Mouse (Mus musculus): ENCODE measurements around the gene Pank4. TPM values are rescaled to one million over a fixed set of nuclear protein-coding genes. Genes with fewer than 3 reads are reported as not detected.

Gene Pank4
- polyA plus RNA-seq, 1 experiment from 2014 or later: 51.0 TPM

DNA sequence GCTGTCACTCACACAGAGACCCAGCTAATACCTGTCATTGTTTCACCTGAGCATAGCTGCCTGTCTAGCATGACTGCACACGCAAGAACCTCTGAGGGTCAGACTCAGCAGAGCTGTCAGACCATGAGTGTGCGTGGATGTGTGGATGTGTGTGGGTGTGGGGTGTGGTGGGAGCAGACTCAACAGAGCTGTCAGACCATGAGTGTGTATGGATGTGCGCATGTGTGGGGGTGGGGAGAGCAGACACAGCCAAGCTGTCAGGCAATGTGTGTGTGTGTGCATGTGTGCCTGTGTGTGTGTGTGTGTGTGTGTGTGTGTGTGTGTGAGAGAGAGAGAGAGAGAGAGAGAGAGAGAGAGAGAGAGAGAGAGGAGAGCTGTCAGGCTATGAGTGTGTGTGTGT, 41.4 kb downstream of the Pank4 start:
- DNase-seq (no peak), ATAC-seq (ENCODE audit: insufficient read depth) (no peak)
- H3K9me3 ChIP-seq (ENCODE audit: low read depth, low read length): no peaks in the 10 kb centered on the region
- no peaks in the 10 kb centered on the region for H3K27me3 ChIP-seq (ENCODE audit: insufficient read depth, low read length)
- H3K4me3 ChIP-seq (ENCODE audit: low read depth, low read length): no peak overlapping the region
- no peak overlapping the region for H3K9ac ChIP-seq
- no peaks in the 10 kb centered on the region for H3K36me3 ChIP-seq (ENCODE audit: insufficient read depth)
- no peak for TF ChIP-seq CTCF (IDR thresholded peaks at IDR 0.05; ENCODE audit: low read depth)
- 54% methylated on average over 3 of the region's 3 CpGs for WGBS
- no peak overlapping the region for H3K27ac ChIP-seq (ENCODE audit: low read depth)
- no peak overlapping the region for H3K4me2 ChIP-seq
- H3K4me1 ChIP-seq (ENCODE audit: insufficient read depth): peaks cover 2% of the 10 kb centered on the region; the same call in 1 of the 2 replicates

DNA sequence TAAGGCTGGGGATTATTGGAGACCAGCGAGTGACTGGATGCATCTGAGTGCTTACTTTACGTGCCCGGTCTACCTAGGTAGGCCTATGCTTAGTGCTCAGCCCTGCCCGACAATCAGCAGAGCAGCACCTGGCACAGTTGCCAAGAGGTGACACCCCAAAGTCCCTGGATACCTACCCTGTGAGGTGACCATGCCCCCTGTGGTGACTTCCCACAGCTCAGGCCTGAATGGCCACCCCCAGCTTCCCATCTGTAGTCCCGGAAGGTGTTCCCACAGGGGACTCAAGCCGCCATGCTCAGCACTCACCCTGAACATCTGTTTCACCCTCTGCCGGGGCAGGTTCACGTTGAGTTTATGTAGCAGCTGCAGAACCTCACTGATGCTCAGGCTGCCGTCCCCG, 42.4 kb downstream of the Pank4 start:
- no peaks in the 10 kb centered on the region for H3K9me3 ChIP-seq (ENCODE audit: low read depth, low read length)
- no peaks in the 10 kb centered on the region for H3K36me3 ChIP-seq (ENCODE audit: insufficient read depth)
- H3K4me3 ChIP-seq (ENCODE audit: low read depth, low read length): no peak overlapping the region
- no peaks in the 10 kb centered on the region for H3K27me3 ChIP-seq (ENCODE audit: insufficient read depth, low read length)
- ATAC-seq (ENCODE audit: insufficient read depth): no peak
- 46% methylated on average over 10 of the region's 10 CpGs for WGBS
- no peak for TF ChIP-seq CTCF (IDR thresholded peaks at IDR 0.05; ENCODE audit: low read depth)
- DNase-seq: no peak
- H3K4me2 ChIP-seq: no peak overlapping the region
- no peak overlapping the region for H3K9ac ChIP-seq
- no peak overlapping the region for H3K27ac ChIP-seq (ENCODE audit: low read depth)
- H3K4me1 ChIP-seq (ENCODE audit: insufficient read depth): no peaks in the 10 kb centered on the region; the same call in 1 of the 2 replicates

DNA sequence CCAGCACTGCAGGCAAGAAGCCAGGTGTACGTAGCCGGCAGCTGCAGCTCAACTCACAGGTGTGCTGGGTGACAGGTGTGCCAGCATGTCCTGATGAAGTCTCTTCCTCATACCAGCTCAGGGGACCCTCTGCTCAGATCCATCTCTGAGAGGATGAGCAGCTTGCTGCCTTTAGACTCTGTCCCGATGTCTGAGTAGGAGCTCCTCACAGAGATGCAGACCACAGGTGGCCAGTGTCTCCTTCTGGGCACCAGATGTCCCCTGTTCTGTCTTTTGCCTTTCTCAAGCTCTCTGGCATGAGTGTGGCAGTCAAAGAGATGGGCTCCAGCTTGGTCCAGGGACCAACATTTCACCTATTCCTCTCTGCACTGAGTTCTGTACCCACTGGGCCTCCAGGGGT, 43.7 kb downstream of the Pank4 start:
- no peak overlapping the region for H3K4me2 ChIP-seq
- H3K27ac ChIP-seq (ENCODE audit: low read depth): no peak overlapping the region
- no peak for TF ChIP-seq CTCF (IDR thresholded peaks at IDR 0.05; ENCODE audit: low read depth)
- H3K9ac ChIP-seq: no peak overlapping the region
- no peaks in the 10 kb centered on the region for H3K27me3 ChIP-seq (ENCODE audit: insufficient read depth, low read length)
- WGBS: 83% methylated on average over 3 of the region's 3 CpGs
- ATAC-seq (ENCODE audit: insufficient read depth) (no peak), DNase-seq (no peak)
- H3K4me1 ChIP-seq (ENCODE audit: insufficient read depth): no peaks in the 10 kb centered on the region; the same call in 1 of the 2 replicates
- H3K4me3 ChIP-seq (ENCODE audit: low read depth, low read length): no peak overlapping the region
- no peaks in the 10 kb centered on the region for H3K9me3 ChIP-seq (ENCODE audit: low read depth, low read length)
- H3K36me3 ChIP-seq (ENCODE audit: insufficient read depth): no peaks in the 10 kb centered on the region

DNA sequence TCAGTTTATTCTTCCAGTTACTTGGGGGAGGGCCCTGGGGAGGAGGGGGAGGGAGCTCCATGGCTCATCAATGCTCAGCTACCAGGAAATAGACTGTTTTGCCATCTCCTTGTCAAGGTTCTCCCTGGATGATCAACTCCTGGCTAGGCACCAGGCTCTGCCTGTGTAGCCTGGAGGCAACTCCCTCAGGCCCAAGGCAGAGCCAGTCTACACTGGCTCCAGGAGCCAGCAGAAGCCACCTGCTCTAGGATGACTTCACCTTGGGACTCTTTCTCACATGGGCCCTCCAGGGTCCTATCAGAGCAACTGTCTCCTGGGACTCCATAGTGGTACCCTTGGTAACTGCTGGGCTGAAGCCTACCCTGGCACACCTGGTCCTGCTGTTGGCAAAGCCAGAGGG, 44.2 kb downstream of the Pank4 start:
- H3K4me3 ChIP-seq (ENCODE audit: low read depth, low read length): no peak overlapping the region
- no peaks in the 10 kb centered on the region; the same call in 1 of the 2 replicates for H3K4me1 ChIP-seq (ENCODE audit: insufficient read depth)
- H3K9me3 ChIP-seq (ENCODE audit: low read depth, low read length): no peaks in the 10 kb centered on the region
- no peak for ATAC-seq (ENCODE audit: insufficient read depth)
- no peaks in the 10 kb centered on the region for H3K36me3 ChIP-seq (ENCODE audit: insufficient read depth)
- H3K4me2 ChIP-seq: no peak overlapping the region
- no peak overlapping the region for H3K9ac ChIP-seq
- no peak for DNase-seq
- H3K27me3 ChIP-seq (ENCODE audit: insufficient read depth, low read length): no peaks in the 10 kb centered on the region
- no peak overlapping the region for H3K27ac ChIP-seq (ENCODE audit: low read depth)
- no peak for TF ChIP-seq CTCF (IDR thresholded peaks at IDR 0.05; ENCODE audit: low read depth)

DNA sequence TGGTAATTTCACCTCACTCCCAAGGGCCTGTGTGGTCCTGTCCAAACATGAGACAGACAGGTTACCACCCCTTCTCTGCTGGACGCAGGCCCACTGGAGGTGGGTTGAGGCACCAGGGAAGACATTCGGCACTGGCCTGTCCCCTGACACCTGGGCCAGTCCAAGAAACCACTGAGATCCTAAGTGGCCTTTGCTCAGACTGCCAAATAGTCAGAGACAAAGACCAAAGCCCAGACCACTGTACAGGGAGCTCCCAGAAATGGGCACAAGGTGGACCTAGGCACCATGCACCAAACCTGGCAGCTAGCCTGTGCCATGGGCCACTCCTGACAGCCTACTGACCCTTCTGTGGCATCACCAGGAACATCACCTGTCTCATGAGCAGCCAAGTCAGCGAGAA, 45.3 kb downstream of the Pank4 start:
- no peak for TF ChIP-seq CTCF (IDR thresholded peaks at IDR 0.05; ENCODE audit: low read depth)
- ATAC-seq (ENCODE audit: insufficient read depth): no peak
- Histone ChIP-seq H3K4me1 (ENCODE audit: insufficient read depth) (no peaks in the 10 kb centered on the region; the same call in 1 of the 2 replicates), H3K9me3 (ENCODE audit: low read depth, low read length) (no peaks in the 10 kb centered on the region), H3K4me2 (no peak overlapping the region), H3K36me3 (ENCODE audit: insufficient read depth) (no peaks in the 10 kb centered on the region), H3K4me3 (ENCODE audit: low read depth, low read length) (no peak overlapping the region), H3K9ac (no peak overlapping the region), H3K27ac (ENCODE audit: low read depth) (no peak overlapping the region), H3K27me3 (ENCODE audit: insufficient read depth, low read length) (no peaks in the 10 kb centered on the region)
- no peak for DNase-seq
- 78% methylated on average over 3 of the region's 3 CpGs for WGBS

DNA sequence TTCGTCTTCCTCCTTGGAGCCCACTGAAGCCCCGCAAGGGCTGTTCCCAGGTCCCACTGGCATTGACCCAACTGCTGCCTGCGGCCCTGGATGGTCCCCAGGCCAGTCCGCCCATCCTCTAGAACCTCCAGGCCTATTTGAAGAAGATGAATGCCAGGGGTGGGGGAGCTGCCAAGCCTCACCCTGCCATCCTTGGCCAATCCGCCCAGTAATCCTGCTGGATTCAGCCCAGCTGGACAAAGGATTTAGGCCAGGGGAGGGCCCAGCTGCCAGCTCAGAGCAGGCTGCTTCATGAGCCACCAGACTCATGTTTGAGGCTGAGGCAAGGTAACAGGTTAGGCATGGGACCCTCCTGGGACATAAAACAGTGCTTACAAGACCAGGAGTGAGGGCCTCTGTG, 46.9 kb downstream of the Pank4 start:
- no peaks in the 10 kb centered on the region for H3K9me3 ChIP-seq (ENCODE audit: low read depth, low read length)
- H3K36me3 ChIP-seq (ENCODE audit: insufficient read depth): no peaks in the 10 kb centered on the region
- no peak for TF ChIP-seq CTCF (IDR thresholded peaks at IDR 0.05; ENCODE audit: low read depth)
- no peak overlapping the region for H3K9ac ChIP-seq
- no peak overlapping the region for H3K4me2 ChIP-seq
- H3K27me3 ChIP-seq (ENCODE audit: insufficient read depth, low read length): no peaks in the 10 kb centered on the region
- no peak for DNase-seq
- H3K4me1 ChIP-seq (ENCODE audit: insufficient read depth): no peaks in the 10 kb centered on the region; the same call in 1 of the 2 replicates
- H3K4me3 ChIP-seq (ENCODE audit: low read depth, low read length): no peak overlapping the region
- H3K27ac ChIP-seq (ENCODE audit: low read depth): no peak overlapping the region
- no peak for ATAC-seq (ENCODE audit: insufficient read depth)
- 80% methylated on average over 5 of the region's 5 CpGs for WGBS

DNA sequence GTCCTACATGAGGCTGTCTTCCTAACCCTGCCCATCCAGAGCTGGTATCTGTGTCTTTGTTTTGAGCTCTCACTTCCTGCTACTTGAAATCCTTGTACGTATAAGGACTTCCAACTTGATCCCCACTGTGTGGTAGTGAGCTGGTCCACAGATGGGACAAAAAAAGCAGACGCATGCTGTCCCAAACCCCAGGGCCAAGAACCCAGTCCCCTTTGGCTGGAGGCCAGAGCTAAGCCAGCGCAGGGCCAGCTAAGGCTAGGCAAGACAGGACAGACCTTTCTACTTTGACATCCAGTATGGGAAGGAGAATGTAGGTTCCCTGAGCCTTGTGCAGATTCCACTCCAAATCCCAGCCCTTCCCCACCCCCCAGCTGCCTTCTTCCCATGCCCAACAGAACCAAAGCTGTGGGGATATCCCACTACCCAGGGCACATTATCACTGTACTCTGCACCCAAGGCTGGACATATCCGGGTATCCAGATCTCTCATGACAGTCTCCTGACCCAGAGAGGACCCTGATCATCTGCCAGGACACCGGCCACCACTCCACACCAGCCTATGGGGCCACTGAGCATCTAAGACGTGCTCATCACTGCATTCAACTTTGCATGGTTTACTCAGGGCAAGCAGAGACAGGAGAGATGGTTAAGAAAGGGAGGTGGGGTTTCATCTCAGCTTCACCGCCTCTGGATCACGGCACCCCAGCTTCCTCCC, 47.5 kb downstream of the Pank4 start:
- H3K4me3 ChIP-seq (ENCODE audit: low read depth, low read length): no peak overlapping the region
- TF ChIP-seq CTCF (IDR thresholded peaks at IDR 0.05; ENCODE audit: low read depth): no peak

More for the DNA sequence above, 47.5 kb downstream of the Pank4 start:
- no peak for DNase-seq
- H3K4me1 ChIP-seq (ENCODE audit: insufficient read depth): no peaks in the 10 kb centered on the region
- H3K9me3 ChIP-seq (ENCODE audit: low read depth, low read length): no peaks in the 10 kb centered on the region
- H3K36me3 ChIP-seq (ENCODE audit: insufficient read depth): no peaks in the 10 kb centered on the region
- no peak overlapping the region for H3K9ac ChIP-seq
- H3K27me3 ChIP-seq (ENCODE audit: insufficient read depth, low read length): no peaks in the 10 kb centered on the region
- WGBS: 62% methylated on average over 8 of the region's 8 CpGs
- no peak overlapping the region for H3K27ac ChIP-seq (ENCODE audit: low read depth)
- H3K4me2 ChIP-seq: no peak overlapping the region
- ATAC-seq (ENCODE audit: insufficient read depth): no peak
